Mouse (Mus musculus) stomach, adult 2 months (tissue): ENCODE measurements around the gene Pink1. TPM values are rescaled to one million over a fixed set of nuclear protein-coding genes. Genes with fewer than 3 reads are reported as not detected.

ENCODE experiments used
- polyA plus RNA-seq: library from polyadenylated mRNA; depleted of rRNA; stranded (reverse); fragments of >200 nt; gene quantifications from 2 replicates; pipeline ENCODE4 v1.2.3, GENCODE M21; 2012; rRNA removed

The Pink1 gene
- 45.8 and 66.3 TPM in 2 replicates for polyA plus RNA-seq

GRCm38 (mm10) chr4:138326077-138326695 lies at the start of gene Pink1:
TSS of gene Pink1 (minus strand) at chr4:138326307.

GRCm38 (mm10) chr4:138367641-138368497 lies 41.8 kb upstream of the Pink1 start, which contains the start of gene Cda:
TSS of gene Cda (minus strand) at chr4:138367992.

DNA sequence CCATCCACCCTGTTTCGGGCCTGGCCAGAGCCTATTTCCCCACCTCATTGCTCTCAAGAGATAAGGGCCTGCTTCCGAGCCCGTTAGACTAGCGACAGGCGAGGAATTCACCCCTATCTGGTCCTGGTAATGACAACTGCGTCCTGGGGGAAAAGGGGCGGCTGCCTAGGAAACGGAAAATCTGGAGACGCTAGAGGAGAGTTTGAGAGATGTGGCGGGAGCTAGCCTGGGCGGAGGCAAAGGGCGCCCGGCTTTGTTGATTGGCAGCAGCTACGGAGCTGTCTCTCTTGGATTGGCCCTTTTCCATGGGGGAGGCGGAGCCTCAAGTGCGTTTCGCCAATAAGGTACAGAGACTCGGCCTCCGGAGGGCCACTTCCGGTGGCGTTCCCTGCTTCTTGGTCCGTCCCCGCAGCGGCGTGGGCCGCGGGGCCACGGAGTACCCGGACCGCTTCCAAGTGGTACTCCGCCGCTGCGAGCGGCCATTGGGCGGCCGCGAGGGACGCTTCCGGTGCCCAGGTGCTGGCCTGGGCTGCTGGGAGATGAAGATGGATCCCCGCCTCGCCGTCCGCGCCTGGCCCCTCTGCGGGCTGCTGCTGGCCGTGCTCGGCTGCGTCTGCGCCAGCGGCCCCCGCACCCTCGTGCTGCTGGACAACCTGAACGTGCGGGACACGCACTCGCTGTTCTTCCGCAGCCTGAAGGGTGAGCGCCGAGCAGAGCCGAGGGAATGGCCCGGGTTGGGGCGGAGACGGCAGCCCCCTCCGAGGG lies 21.6 kb downstream of the Pink1 start, which contains the start of gene Ddost:
TSS of gene Ddost (plus strand) at position 391 of the 765 bp plus-strand sequence.

Other genes with a start within 250 kb of the Pink1 start
- gene Hp1bp3, start 110.0 kb downstream of the Pink1 start, polyA plus RNA-seq, result 11.4 and 14.1 TPM in 2 replicates
- 0.38 and 0.77 TPM in 2 replicates for gene Sh2d5, start 75.9 kb downstream of the Pink1 start, polyA plus RNA-seq
- 0.26 and 0.33 TPM in 2 replicates for gene Kif17, start 75.9 kb downstream of the Pink1 start, polyA plus RNA-seq
- 166 and 268 TPM in 2 replicates for gene Ddost, start 21.6 kb downstream of the Pink1 start, polyA plus RNA-seq
- gene Cda, start 41.7 kb upstream of the Pink1 start, polyA plus RNA-seq, result 4.8 and 8.4 TPM in 2 replicates
- 0.10 TPM in 1 of 2 replicates, not detected in the other for gene Fam43b, start 70.2 kb upstream of the Pink1 start, polyA plus RNA-seq
- gene Mul1, start 108.4 kb upstream of the Pink1 start, polyA plus RNA-seq, result 10.4 and 11.7 TPM in 2 replicates
- gene Camk2n1, start 128.0 kb upstream of the Pink1 start, polyA plus RNA-seq, result 13.0 and 22.3 TPM in 2 replicates